Mouse (Mus musculus) cerebellum, adult 2 months (tissue): ENCODE results near the gene Cbx7.

Experiments
- CTCF ChIP-seq: fragments of 200-500 bp; IDR thresholded peaks from 2 replicates; pipeline ENCODE4 v1.5.1; 2011; ENCODE audit warnings: low read depth, mild to moderate bottlenecking, control low read depth, low read length, moderate library complexity, borderline replicate concordance; ENCODE audit not compliant: insufficient read depth
- POLR2A ChIP-seq: fragments of 200-500 bp; IDR thresholded peaks from 2 replicates; pipeline ENCODE4 v1.6.1; 2011; ENCODE audit warnings: low read length, control low read depth, borderline replicate concordance; ENCODE audit not compliant: insufficient read depth

GRCm38 (mm10) chr15:79958418-79958817 is 12.5 kb downstream of the Cbx7 start:
- TF ChIP-seq CTCF: no peak
- no peak for TF ChIP-seq POLR2A
